9 mouse cellular contexts compared by ENCODE assay signal in the genomic region with DNA sequence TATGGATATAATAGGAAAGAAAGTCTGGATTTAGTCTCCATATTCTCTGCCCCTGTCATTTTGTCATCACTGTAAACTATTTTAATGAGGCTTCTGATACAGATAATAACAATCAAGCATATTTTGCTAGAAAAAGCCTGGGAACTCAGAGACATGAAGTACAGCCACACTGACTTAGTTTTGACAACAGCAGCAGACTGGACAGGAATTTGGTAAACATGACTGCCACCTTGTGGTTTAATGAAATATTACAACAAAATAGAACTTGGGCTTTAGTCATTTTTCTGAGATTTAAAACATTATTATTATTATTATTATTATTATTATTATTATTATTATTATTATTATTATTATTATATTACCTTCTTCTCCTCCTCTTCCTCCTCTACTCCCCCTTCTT.
DNase-seq lines count a peak whose midpoint lies in the region; ATAC-seq and TF ChIP-seq lines count a peak whose summit lies in the region.
"Had no signal": no experiment of that assay in that cellular context is flagged by ENCODE, and none has a peak within 500 bp of the region (broad histone marks: within the 10 kb centered on the region; RNA-seq: fewer than 3 reads in every experiment).

No protein-coding gene starts in this region.

- no peak overlapping the region for H3K4me2 ChIP-seq in forebrain, embryonic 11.5 days (ENCODE audit: low read depth, low read length, severe bottlenecking)
- no peak overlapping the region for H3K4me2 ChIP-seq in midbrain, embryonic 14.5 days (ENCODE audit: low read length)
- H3K4me2 ChIP-seq in forebrain, postnatal 0 days (ENCODE audit: low read depth), result no peak overlapping the region
- H3K4me2 ChIP-seq in stomach, postnatal 0 days (replicated peaks; ENCODE audit: low read depth), result no peak overlapping the region
- H3K4me2 ChIP-seq: heart, embryonic 15.5 days had no signal

- no peaks in the 10 kb centered on the region for H3K9me3 ChIP-seq in forebrain, embryonic 11.5 days (ENCODE audit: control insufficient read depth, low read length)
- no peaks in the 10 kb centered on the region for H3K9me3 ChIP-seq in forebrain, embryonic 10.5 days
- no peaks in the 10 kb centered on the region for H3K9me3 ChIP-seq in midbrain, embryonic 14.5 days (ENCODE audit: control insufficient read depth, low read length)
- H3K9me3 ChIP-seq in midbrain, embryonic 10.5 days (replicated peaks), result no peaks in the 10 kb centered on the region
- no peaks in the 10 kb centered on the region for H3K9me3 ChIP-seq in forebrain, postnatal 0 days (ENCODE audit: low read length)
- H3K9me3 ChIP-seq in stomach, postnatal 0 days (ENCODE audit: control insufficient read depth, low read length), result no peaks in the 10 kb centered on the region
- H3K9me3 ChIP-seq: heart, embryonic 15.5 days had no signal

- H3K4me3 ChIP-seq in forebrain, embryonic 11.5 days (ENCODE audit: low read depth, low read length), result no peak overlapping the region
- H3K4me3 ChIP-seq in forebrain, embryonic 10.5 days, result no peak overlapping the region
- H3K4me3 ChIP-seq in midbrain, embryonic 14.5 days (replicated peaks; ENCODE audit: low read depth, low read length), result no peak overlapping the region
- H3K4me3 ChIP-seq in midbrain, embryonic 10.5 days, result no peak overlapping the region
- no peak overlapping the region for H3K4me3 ChIP-seq in forebrain, postnatal 0 days (ENCODE audit: low read depth, low read length)
- no peak overlapping the region for H3K4me3 ChIP-seq in stomach, postnatal 0 days (ENCODE audit: low read depth, low read length)
- H3K4me3 ChIP-seq: heart, embryonic 15.5 days had no signal

- peak; percentile 69 for TF ChIP-seq CTCF in forebrain, postnatal 0 days (IDR thresholded peaks at IDR 0.05; ENCODE audit: low read depth)
- peak; percentile 76 for TF ChIP-seq CTCF in stomach, postnatal 0 days (IDR thresholded peaks at IDR 0.05; ENCODE audit: low read depth)

- DNase-seq in forebrain, embryonic 11.5 days (ENCODE audit: low spot score), result no peak
- no peak for DNase-seq in forebrain, embryonic 10.5 days (ENCODE audit: extremely low spot score, low spot score)
- DNase-seq in midbrain, embryonic 14.5 days, result peak; percentile 79
- DNase-seq in midbrain, embryonic 10.5 days (ENCODE audit: low spot score), result no peak
- DNase-seq in forebrain, postnatal 0 days, result peak; percentile 63
- DNase-seq in stomach, postnatal 0 days (ENCODE audit: low spot score), result no peak
- DNase-seq in gastrocnemius, postnatal 36 days, result no peak
- DNase-seq in testis, postnatal 10 days (ENCODE audit: low spot score), result no peak

- H3K27ac ChIP-seq in forebrain, embryonic 11.5 days (ENCODE audit: low read depth, low read length), result no peak overlapping the region
- no peak overlapping the region for H3K27ac ChIP-seq in forebrain, embryonic 10.5 days
- H3K27ac ChIP-seq in midbrain, embryonic 14.5 days (replicated peaks; ENCODE audit: low read depth, low read length), result no peak overlapping the region
- H3K27ac ChIP-seq in midbrain, embryonic 10.5 days (replicated peaks), result no peak overlapping the region
- H3K27ac ChIP-seq in forebrain, postnatal 0 days (ENCODE audit: low read depth, low read length), result no peak overlapping the region
- H3K27ac ChIP-seq in stomach, postnatal 0 days (replicated peaks), result no peak overlapping the region
- H3K27ac ChIP-seq: heart, embryonic 15.5 days had no signal

- intact Hi-C loops in gastrocnemius, postnatal 36 days (cut with DNase I), result no loop called here

- H3K9ac ChIP-seq in forebrain, embryonic 11.5 days (ENCODE audit: low read length), result no peak overlapping the region
- no peak overlapping the region for H3K9ac ChIP-seq in midbrain, embryonic 14.5 days (replicated peaks; ENCODE audit: low read length)
- H3K9ac ChIP-seq in forebrain, postnatal 0 days, result no peak overlapping the region
- H3K9ac ChIP-seq in stomach, postnatal 0 days (ENCODE audit: low read length), result no peak overlapping the region
- H3K9ac ChIP-seq: heart, embryonic 15.5 days had no signal

- H3K27me3 ChIP-seq in forebrain, embryonic 11.5 days (ENCODE audit: control insufficient read depth, insufficient read depth, low read length), result no peaks in the 10 kb centered on the region
- no peaks in the 10 kb centered on the region for H3K27me3 ChIP-seq in forebrain, embryonic 10.5 days (ENCODE audit: poor library complexity, severe bottlenecking)
- no peaks in the 10 kb centered on the region for H3K27me3 ChIP-seq in midbrain, embryonic 14.5 days (ENCODE audit: control insufficient read depth, insufficient read depth, low read length)
- H3K27me3 ChIP-seq in midbrain, embryonic 10.5 days (ENCODE audit: low read depth, poor library complexity, severe bottlenecking), result no peaks in the 10 kb centered on the region
- H3K27me3 ChIP-seq in forebrain, postnatal 0 days (ENCODE audit: insufficient read depth, low read length), result no peaks in the 10 kb centered on the region
- H3K27me3 ChIP-seq in stomach, postnatal 0 days (ENCODE audit: control insufficient read depth, insufficient read depth, low read length), result no peaks in the 10 kb centered on the region
- H3K27me3 ChIP-seq: heart, embryonic 15.5 days had no signal

- H3K36me3 ChIP-seq in forebrain, embryonic 11.5 days (ENCODE audit: control insufficient read depth, insufficient read depth, low read length), result no peaks in the 10 kb centered on the region
- H3K36me3 ChIP-seq in forebrain, embryonic 10.5 days (replicated peaks), result no peaks in the 10 kb centered on the region
- H3K36me3 ChIP-seq in midbrain, embryonic 14.5 days (ENCODE audit: control insufficient read depth, insufficient read depth, low read length), result no peaks in the 10 kb centered on the region
- no peaks in the 10 kb centered on the region for H3K36me3 ChIP-seq in midbrain, embryonic 10.5 days
- H3K36me3 ChIP-seq in forebrain, postnatal 0 days (ENCODE audit: insufficient read depth), result no peaks in the 10 kb centered on the region
- no peaks in the 10 kb centered on the region for H3K36me3 ChIP-seq in stomach, postnatal 0 days (ENCODE audit: control insufficient read depth, insufficient read depth, low read length)
- H3K36me3 ChIP-seq: heart, embryonic 15.5 days had no signal

- peak; percentile 64; the same call in 1 of the 2 replicates for ATAC-seq in forebrain, embryonic 11.5 days (replicated peaks; ENCODE audit: low FRiP score)
- ATAC-seq in midbrain, embryonic 14.5 days (ENCODE audit: low FRiP score, low TSS enrichment), result no peak; the same call in 1 of the 2 replicates
- 0 out of 2 replicates have a peak, but pooled peaks have one; percentile 48 for ATAC-seq in forebrain, postnatal 0 days
- ATAC-seq in stomach, postnatal 0 days (ENCODE audit: low FRiP score, low TSS enrichment), result no peak

- TF ChIP-seq EP300 in stomach, postnatal 0 days (optimal IDR thresholded peaks at IDR 0.05), result no peak

- no peaks in the 10 kb centered on the region for H3K4me1 ChIP-seq in forebrain, embryonic 11.5 days (replicated peaks; ENCODE audit: control insufficient read depth, insufficient read depth, low read length)
- no peaks in the 10 kb centered on the region for H3K4me1 ChIP-seq in forebrain, embryonic 10.5 days
- H3K4me1 ChIP-seq in midbrain, embryonic 14.5 days (ENCODE audit: control insufficient read depth, insufficient read depth, low read length), result no peaks in the 10 kb centered on the region
- H3K4me1 ChIP-seq in midbrain, embryonic 10.5 days, result no peaks in the 10 kb centered on the region
- H3K4me1 ChIP-seq in forebrain, postnatal 0 days (ENCODE audit: insufficient read depth), result no peaks in the 10 kb centered on the region
- H3K4me1 ChIP-seq in stomach, postnatal 0 days (replicated peaks; ENCODE audit: control insufficient read depth, insufficient read depth), result no peaks in the 10 kb centered on the region
- H3K4me1 ChIP-seq: heart, embryonic 15.5 days had no signal

Comparison
In these comparisons a context has a peak if more than half of its experiments do, and no peak if none do; other contexts are left out.
1. DNase-seq: peak in midbrain, embryonic 14.5 days (single experiment) and forebrain, postnatal 0 days (single experiment); none in forebrain, embryonic 11.5 days (single experiment), forebrain, embryonic 10.5 days (single experiment), midbrain, embryonic 10.5 days (single experiment), stomach, postnatal 0 days (single experiment), gastrocnemius, postnatal 36 days (0 of 2) and testis, postnatal 10 days (single experiment).
2. ATAC-seq: peak in forebrain, embryonic 11.5 days (single experiment) and forebrain, postnatal 0 days (single experiment); none in midbrain, embryonic 14.5 days (single experiment) and stomach, postnatal 0 days (single experiment).